Mouse (Mus musculus): Measurements from ENCODE around the gene Atp6v1c2.

The Atp6v1c2 gene

GRCm38 (mm10) chr12:17241016-17241415, 88.1 kb downstream of the Atp6v1c2 start:
- CTCF ChIA-PET, result interaction anchor here in 1 of 4 experiments (0.6 to 1.1 kb wide), 2 partner anchors 19 to 156 kb away, joined by 3 read pairs; no protein-coding TSS in a partner anchor
- POLR2A ChIA-PET, result no interaction called here

GRCm38 (mm10) chr12:17239428-17239688, 89.8 kb downstream of the Atp6v1c2 start:
- POLR2A ChIA-PET, result interaction anchor here in 2 of 4 experiments (0.6 to 0.9 kb wide), 2 partner anchors 108 to 317 kb away, joined by 3 to 6 read pairs; no protein-coding TSS in a partner anchor
- CTCF ChIA-PET, result interaction anchor here in 3 of 4 experiments (0.5 to 1.6 kb wide), 3 partner anchors 14 to 439 kb away, joined by 3 to 12 read pairs (median 6); partner anchors contain the start of gene Greb1 (in 1 of the 3)

- ChIA-PET POLR2A (interaction anchor here in 3 of 4 experiments (0.5 to 0.9 kb wide), 3 partner anchors 108 to 318 kb away, joined by 3 to 6 read pairs (median 3); no protein-coding TSS in a partner anchor), CTCF (interaction anchor here in 2 of 4 experiments (0.9 to 1.6 kb wide), 4 partner anchors 14 to 17 kb away, joined by 3 to 6 read pairs (median 3); no protein-coding TSS in a partner anchor)
These were observed 90.4 kb downstream of the Atp6v1c2 start for GRCm38 (mm10) chr12:17238588-17239427.

- ChIA-PET CTCF (interaction anchor here in 1 of 4 experiments (0.7 kb wide), 1 partner anchor 27 kb away, joined by 3 read pairs; no protein-coding TSS in a partner anchor), POLR2A (interaction anchor here in 1 of 4 experiments (0.6 to 1.2 kb wide), 2 partner anchors 9 to 81 kb away, joined by 3 read pairs; no protein-coding TSS in a partner anchor)
These were observed 93.4 kb downstream of the Atp6v1c2 start for GRCm38 (mm10) chr12:17235535-17236313.

Measured in embryonic stem cell, embryonic (primary cell).